Mouse (Mus musculus) neutrophil, adult 83 days (primary cell): ENCODE results near the gene Nsmce4a. TPM values are rescaled to one million over a fixed set of nuclear protein-coding genes. Genes with fewer than 3 reads are reported as not detected.

Source experiments
- total RNA-seq, 2 experiments: library from RNA; stranded (reverse); gene quantifications; one replicate each; pipeline ENCODE4 v1.2.4; 2023

The Nsmce4a gene
- 10 to 100 TPM; 56.1 to 59.9 TPM for total RNA-seq

DNA sequence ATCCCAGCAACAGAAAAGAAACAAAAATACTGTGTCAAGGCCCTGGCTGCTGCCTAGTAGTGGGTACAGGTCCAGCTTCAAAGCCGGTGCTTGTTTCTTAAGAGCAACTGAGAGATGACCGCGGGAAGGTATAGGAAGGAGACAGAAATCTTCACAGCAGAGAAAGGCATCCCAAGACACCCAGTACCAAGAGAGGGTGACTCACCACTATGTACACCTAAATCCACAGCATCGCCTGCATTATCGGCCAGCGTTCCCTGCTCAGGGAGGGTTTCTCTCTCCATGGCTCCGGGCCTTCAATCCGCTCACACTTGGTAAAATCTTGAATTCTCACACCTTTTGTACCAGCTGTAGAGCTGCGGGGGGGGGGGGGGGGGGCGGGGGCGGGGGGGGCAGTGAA, at the start of gene Nsmce4a:
Gene Nsmce4a, minus strand, starts transcription at position 298 of the 400 bp plus-strand sequence.

DNA sequence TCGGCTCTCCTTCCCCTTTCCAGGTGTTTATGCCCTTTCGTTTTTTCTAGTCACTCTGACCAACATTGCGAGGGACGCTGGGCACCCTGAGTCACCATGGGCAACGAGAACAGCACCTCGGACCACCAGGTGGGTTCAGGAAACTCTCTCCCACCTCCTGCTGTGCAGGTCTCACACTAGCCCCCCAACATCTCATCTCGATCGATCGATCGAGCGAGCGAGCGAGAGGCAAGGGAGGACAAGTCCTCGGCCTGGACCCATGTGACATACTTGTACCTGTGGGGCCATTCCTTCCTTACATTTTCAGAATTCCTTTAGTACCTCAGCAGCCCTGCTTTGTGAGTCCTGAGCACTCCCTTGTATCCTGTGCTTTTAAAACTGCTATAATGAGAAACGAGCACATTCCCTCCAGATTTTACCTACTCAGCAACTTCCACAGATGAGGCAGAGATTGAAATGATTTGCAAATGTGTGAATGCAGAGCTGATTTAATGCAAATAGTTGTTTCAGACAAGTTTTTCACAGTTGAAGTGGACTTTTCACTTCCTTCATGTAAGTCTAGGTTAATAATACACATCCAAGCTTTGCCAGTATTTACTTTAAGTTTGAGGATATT, 4.6 kb upstream of the Nsmce4a start, which contains the start of gene Tacc2:
Gene Tacc2, plus strand, starts transcription at position 51 of the 616 bp plus-strand sequence.

DNA sequence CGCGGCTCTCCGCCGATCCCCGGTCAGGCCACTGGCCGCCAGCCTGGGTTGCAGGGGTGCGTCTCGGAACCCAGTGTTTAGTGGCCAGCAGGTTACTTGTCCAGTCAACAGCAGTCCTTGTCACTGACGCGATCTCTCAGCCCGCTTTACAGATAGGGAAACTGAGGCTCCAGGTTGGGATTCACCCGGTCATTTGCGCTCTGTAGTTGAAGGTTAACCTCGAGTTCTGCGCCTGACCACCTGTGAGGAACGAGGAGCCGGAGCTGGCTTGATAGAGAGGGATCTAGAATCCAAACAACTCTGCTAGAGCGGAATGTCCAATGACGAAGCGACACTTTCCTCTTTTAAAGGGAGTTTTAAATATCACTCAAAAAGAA, 52.9 kb downstream of the Nsmce4a start, which contains the start of gene Ate1:
Gene Ate1, minus strand, starts transcription at position 321 of the 377 bp plus-strand sequence.

Other genes starting within 250 kb of the Nsmce4a start
- 10 to 100 TPM; 30.2 to 35.0 TPM for gene Ate1, start 52.7 kb downstream of the Nsmce4a start, total RNA-seq
- gene Tacc2, start 4.3 kb upstream of the Nsmce4a start, total RNA-seq, result 1 to 10 TPM; 6.1 to 6.4 TPM
- not detected for gene Btbd16, start 201.0 kb upstream of the Nsmce4a start, total RNA-seq